Mouse (Mus musculus): ENCODE data around the gene Tmem178b. TPM values are rescaled to one million over a fixed set of nuclear protein-coding genes. Genes with fewer than 3 reads are reported as not detected.

The Tmem178b gene
- polyA plus RNA-seq, 1 experiment from 2014 or later, result 32.4 TPM

DNA sequence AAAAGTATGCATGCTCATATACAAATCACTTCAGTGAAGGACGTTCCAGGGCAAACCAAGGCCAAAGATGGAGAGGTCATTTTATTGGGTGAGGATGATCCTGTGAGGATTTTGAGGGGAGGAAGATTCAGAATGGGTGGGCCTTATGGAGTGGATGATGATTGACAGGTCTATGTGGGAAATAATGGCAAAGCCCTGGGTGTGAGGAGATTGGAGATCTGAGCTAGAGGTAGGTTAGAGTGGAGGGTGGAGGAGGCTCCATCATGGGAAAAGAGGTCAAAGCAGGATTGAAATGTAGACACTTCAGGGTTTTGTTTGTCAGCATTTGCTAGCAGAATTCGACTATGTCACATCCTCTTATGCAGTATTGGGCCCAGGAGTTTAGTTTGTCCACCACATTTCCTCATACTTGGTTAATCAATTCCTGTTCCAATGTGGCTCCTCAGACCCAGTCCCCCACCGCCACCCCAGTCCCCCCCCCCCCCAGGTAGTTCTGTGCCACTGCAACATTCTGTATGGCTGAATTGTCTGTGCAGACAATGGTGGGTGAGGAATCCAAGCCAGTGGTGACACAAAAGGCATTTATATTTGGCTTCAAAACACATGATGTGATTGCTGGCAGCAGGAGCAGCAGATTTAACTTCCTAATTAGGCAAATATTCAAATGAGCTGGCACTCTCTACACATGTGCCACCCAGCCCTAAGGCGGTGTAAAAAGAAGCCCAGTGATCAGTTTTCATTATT is 150.7 kb downstream of the Tmem178b start:
- WGBS, result 47% methylated on average over 4 of the region's 4 CpGs
- H3K27me3 ChIP-seq (replicated peaks), result no peaks in the 10 kb centered on the region
- H3K4me3 ChIP-seq (replicated peaks), result no peak overlapping the region
- ATAC-seq (ENCODE audit: low FRiP score), result peak; percentile 62
- H3K9ac ChIP-seq (replicated peaks), result no peak overlapping the region
- no peaks in the 10 kb centered on the region for H3K9me3 ChIP-seq (replicated peaks)
- peak overlapping the region; percentile 52; the same call in 1 of the 2 replicates for H3K27ac ChIP-seq (replicated peaks)
- H3K4me1 ChIP-seq, result peaks cover 14% of the 10 kb centered on the region
- H3K36me3 ChIP-seq, result no peaks in the 10 kb centered on the region
- no peak overlapping the region for H3K4me2 ChIP-seq

- 38% methylated on average over 5 of the region's 5 CpGs for WGBS
- no peaks in the 10 kb centered on the region for H3K36me3 ChIP-seq
- H3K9me3 ChIP-seq (replicated peaks), result no peaks in the 10 kb centered on the region
- H3K4me2 ChIP-seq, result no peak overlapping the region
- ATAC-seq (ENCODE audit: low FRiP score), result peak; percentile 50; the same call in 1 of the 2 replicates
- peaks cover 14% of the 10 kb centered on the region for H3K4me1 ChIP-seq
- no peaks in the 10 kb centered on the region for H3K27me3 ChIP-seq (replicated peaks)
- H3K27ac ChIP-seq (replicated peaks), result 0 out of 2 replicates have a peak overlapping the region, but pooled peaks have one; percentile 52
- H3K9ac ChIP-seq (replicated peaks), result no peak overlapping the region
- no peak overlapping the region for H3K4me3 ChIP-seq (replicated peaks)
These were observed 151.4 kb downstream of the Tmem178b start for GRCm38 (mm10) chr6:40024336-40024934.

GRCm38 (mm10) chr6:40032901-40033300 is 159.8 kb downstream of the Tmem178b start:
- Histone ChIP-seq H3K27me3 (replicated peaks) (no peaks in the 10 kb centered on the region), H3K4me1 (no peaks in the 10 kb centered on the region), H3K36me3 (no peaks in the 10 kb centered on the region), H3K4me2 (no peak overlapping the region), H3K4me3 (replicated peaks) (no peak overlapping the region), H3K9me3 (replicated peaks) (no peaks in the 10 kb centered on the region), H3K9ac (replicated peaks) (no peak overlapping the region), H3K27ac (replicated peaks) (no peak overlapping the region)
- ATAC-seq (ENCODE audit: low FRiP score), result no peak

GRCm38 (mm10) chr6:40033935-40034334 is 160.9 kb downstream of the Tmem178b start:
- no peaks in the 10 kb centered on the region for H3K9me3 ChIP-seq (replicated peaks)
- WGBS, result 88% methylated on average over 3 of the region's 3 CpGs
- no peak overlapping the region for H3K4me3 ChIP-seq (replicated peaks)
- no peak overlapping the region for H3K4me2 ChIP-seq
- no peak overlapping the region for H3K27ac ChIP-seq (replicated peaks)
- no peak for ATAC-seq (ENCODE audit: low FRiP score)
- H3K36me3 ChIP-seq, result no peaks in the 10 kb centered on the region
- H3K9ac ChIP-seq (replicated peaks), result no peak overlapping the region
- no peaks in the 10 kb centered on the region for H3K27me3 ChIP-seq (replicated peaks)
- H3K4me1 ChIP-seq, result no peaks in the 10 kb centered on the region

DNA sequence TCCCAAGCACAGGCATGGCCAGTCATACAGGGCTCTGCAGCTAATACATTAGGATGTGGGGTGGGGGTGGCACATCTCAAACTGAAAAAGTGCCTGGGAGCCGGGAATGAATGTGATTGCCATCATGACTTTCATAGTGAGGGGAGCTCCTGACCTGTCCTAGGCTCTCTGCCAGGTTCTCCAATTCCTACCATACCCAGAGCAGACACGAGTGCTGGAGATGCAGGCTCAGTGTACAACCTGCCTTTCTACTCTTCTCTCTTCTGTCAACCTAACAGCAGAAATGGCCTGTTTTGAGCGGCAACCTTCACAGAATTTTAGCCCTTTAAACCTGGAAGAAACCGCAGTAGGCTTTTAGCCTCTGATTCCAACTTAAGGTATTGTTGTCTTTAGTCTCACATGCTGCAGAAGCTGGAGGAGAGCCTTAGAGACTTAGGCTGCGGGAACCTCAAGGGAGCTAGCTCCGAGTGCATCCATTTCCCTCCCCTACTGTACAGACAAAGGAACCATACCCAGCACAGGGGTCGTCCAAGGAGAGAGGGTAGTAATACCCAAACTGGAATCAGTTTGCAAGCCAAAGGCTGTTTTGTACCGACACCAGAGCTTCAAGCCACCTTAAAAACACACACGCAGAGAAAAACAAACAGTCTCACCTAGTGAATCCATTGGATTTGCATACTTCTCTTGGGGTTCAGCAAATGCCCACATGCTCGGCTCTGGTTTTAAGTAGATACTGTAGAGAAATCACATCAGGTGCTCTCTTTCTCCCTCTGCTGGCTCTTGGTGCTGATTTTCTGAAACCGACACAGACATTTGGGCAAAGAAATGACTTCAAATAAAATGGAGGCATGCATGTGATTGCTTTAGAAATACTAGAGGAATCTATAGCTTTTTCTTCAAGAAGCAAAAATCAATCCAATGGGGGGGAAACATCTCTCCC is 176.2 kb downstream of the Tmem178b start:
- peak; percentile 79 for ATAC-seq (ENCODE audit: low FRiP score)
- 0 out of 2 replicates have a peak overlapping the region, but pooled peaks have one; percentile 14 for H3K4me3 ChIP-seq (replicated peaks)
- H3K9ac ChIP-seq (replicated peaks), result peak overlapping the region; percentile 34; the same call in 1 of the 2 replicates

GRCm38 (mm10) chr6:40049909-40050484 is 176.9 kb downstream of the Tmem178b start:
- ATAC-seq (ENCODE audit: low FRiP score), result peak; percentile 30; the same call in 1 of the 2 replicates
- WGBS, result 50% methylated on average over 5 of the region's 6 CpGs
- H3K4me2 ChIP-seq, result peak overlapping the region; percentile 42; the same call in 1 of the 2 replicates

More for the DNA sequence above, 176.2 kb downstream of the Tmem178b start:
- Histone ChIP-seq H3K4me1 (peaks cover 14% of the 10 kb centered on the region), H3K9me3 (replicated peaks) (no peaks in the 10 kb centered on the region), H3K27me3 (replicated peaks) (no peaks in the 10 kb centered on the region), H3K36me3 (no peaks in the 10 kb centered on the region), H3K4me2 (peak overlapping the region; percentile 42), H3K27ac (replicated peaks) (peak overlapping the region; percentile 82)
- 31% methylated on average over 11 of the region's 11 CpGs for WGBS

GRCm38 (mm10) chr6:40051698-40052097 is 178.6 kb downstream of the Tmem178b start:
- Histone ChIP-seq H3K4me2 (no peak overlapping the region), H3K4me3 (replicated peaks) (no peak overlapping the region), H3K36me3 (no peaks in the 10 kb centered on the region), H3K27me3 (replicated peaks) (no peaks in the 10 kb centered on the region), H3K9me3 (replicated peaks) (no peaks in the 10 kb centered on the region), H3K27ac (replicated peaks) (no peak overlapping the region), H3K4me1 (peaks cover 14% of the 10 kb centered on the region), H3K9ac (replicated peaks) (no peak overlapping the region)
- ATAC-seq (ENCODE audit: low FRiP score), result no peak
- 85% methylated on average over 2 of the region's 2 CpGs for WGBS

More at GRCm38 (mm10) chr6:40049909-40050484, 176.9 kb downstream of the Tmem178b start:
- Histone ChIP-seq H3K27me3 (replicated peaks) (no peaks in the 10 kb centered on the region), H3K4me1 (peaks cover 14% of the 10 kb centered on the region), H3K36me3 (no peaks in the 10 kb centered on the region), H3K9ac (replicated peaks) (no peak overlapping the region), H3K4me3 (replicated peaks) (no peak overlapping the region), H3K27ac (replicated peaks) (peak overlapping the region; percentile 82), H3K9me3 (replicated peaks) (no peaks in the 10 kb centered on the region)

DNA sequence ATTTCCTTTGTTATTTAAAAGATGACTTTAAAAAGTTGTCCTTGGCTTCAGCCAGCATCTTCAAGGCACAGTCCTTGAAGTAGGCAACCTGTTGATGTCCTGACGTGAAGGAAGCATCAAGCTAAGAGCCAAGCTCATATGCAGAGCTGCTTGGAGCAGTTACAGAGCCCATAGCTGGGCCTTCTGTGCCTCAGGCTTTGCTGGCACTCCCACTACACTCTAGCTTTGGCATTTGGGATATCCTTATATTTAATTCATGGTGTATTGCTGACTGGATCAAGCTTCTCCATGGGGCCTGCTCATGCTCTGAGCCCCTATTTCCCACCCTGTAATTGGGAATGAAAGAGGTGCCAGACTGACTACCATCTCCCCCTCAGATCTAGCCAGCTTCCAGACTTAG is 179.5 kb downstream of the Tmem178b start:
- Histone ChIP-seq H3K36me3 (no peaks in the 10 kb centered on the region), H3K4me2 (no peak overlapping the region), H3K9ac (replicated peaks) (no peak overlapping the region), H3K27me3 (replicated peaks) (no peaks in the 10 kb centered on the region), H3K4me1 (peaks cover 14% of the 10 kb centered on the region), H3K9me3 (replicated peaks) (no peaks in the 10 kb centered on the region), H3K4me3 (replicated peaks) (no peak overlapping the region), H3K27ac (replicated peaks) (no peak overlapping the region)
- no peak for ATAC-seq (ENCODE audit: low FRiP score)
- WGBS, result 89% methylated on average over 1 of the region's 1 CpGs

GRCm38 (mm10) chr6:40059466-40059865 is 186.4 kb downstream of the Tmem178b start:
- no peak for ATAC-seq (ENCODE audit: low FRiP score)
- Histone ChIP-seq H3K4me1 (peaks cover 19% of the 10 kb centered on the region), H3K27ac (replicated peaks) (no peak overlapping the region), H3K36me3 (no peaks in the 10 kb centered on the region), H3K9ac (replicated peaks) (no peak overlapping the region), H3K27me3 (replicated peaks) (no peaks in the 10 kb centered on the region), H3K4me3 (replicated peaks) (no peak overlapping the region), H3K9me3 (replicated peaks) (no peaks in the 10 kb centered on the region), H3K4me2 (no peak overlapping the region)
- WGBS, result 66% methylated on average over 3 of the region's 3 CpGs

GRCm38 (mm10) chr6:40061327-40062189 is 188.5 kb downstream of the Tmem178b start:
- Histone ChIP-seq H3K4me3 (replicated peaks) (no peak overlapping the region), H3K36me3 (no peaks in the 10 kb centered on the region), H3K9ac (replicated peaks) (no peak overlapping the region), H3K9me3 (replicated peaks) (no peaks in the 10 kb centered on the region), H3K27ac (replicated peaks) (peak overlapping the region; percentile 15), H3K4me2 (no peak overlapping the region), H3K27me3 (replicated peaks) (no peaks in the 10 kb centered on the region), H3K4me1 (peaks cover 19% of the 10 kb centered on the region)
- ATAC-seq (ENCODE audit: low FRiP score), result no peak
- 59% methylated on average over 5 of the region's 5 CpGs for WGBS
